Mouse (Mus musculus): ENCODE data around the gene Zswim4.
A peak's percentile ranks its signal among the peaks of the same experiment; 100 is the strongest.

The Zswim4 gene

DNA sequence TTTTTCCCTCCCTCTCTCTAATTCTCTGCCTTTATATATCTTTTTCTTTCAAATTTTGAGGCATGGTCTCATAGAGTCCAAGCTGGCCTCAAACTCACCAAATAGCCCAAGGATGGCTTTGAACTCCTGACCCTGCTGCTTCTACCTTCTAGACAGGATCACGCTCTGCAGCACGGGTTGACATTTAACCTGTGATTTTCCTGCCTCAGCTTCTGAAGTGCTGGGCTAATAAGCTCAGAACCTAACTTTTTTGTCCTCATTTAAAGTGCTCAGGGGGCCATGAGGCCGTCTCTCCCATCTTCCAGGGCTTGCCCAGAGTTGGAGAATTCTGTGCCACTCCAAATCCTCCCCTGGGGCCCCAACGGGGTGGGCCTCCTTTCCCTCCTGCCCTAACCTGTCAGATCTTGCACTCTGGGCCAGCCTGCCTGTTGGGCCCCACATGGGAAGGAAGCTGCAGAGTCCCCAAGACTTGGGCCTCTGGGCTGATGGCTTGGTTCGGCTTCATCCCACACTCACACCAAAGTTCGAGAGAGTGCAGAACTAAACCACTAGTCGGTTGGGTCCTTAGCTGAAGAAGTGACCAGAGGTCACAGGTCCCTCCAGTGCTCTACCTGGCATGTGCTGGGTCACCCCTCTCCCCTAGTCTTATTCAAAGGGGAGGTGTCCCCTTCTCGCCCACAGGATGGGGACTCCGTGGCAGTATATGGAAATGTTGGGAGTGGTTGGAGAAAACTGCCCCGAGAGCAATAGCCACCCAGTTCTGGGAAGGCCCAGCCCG lies 37.3 kb downstream of the Zswim4 start:
- peak; percentile 37 for DNase-seq

GRCm38 (mm10) chr8:84198871-84199270 lies 38.0 kb downstream of the Zswim4 start:
- no peak for DNase-seq

DNA sequence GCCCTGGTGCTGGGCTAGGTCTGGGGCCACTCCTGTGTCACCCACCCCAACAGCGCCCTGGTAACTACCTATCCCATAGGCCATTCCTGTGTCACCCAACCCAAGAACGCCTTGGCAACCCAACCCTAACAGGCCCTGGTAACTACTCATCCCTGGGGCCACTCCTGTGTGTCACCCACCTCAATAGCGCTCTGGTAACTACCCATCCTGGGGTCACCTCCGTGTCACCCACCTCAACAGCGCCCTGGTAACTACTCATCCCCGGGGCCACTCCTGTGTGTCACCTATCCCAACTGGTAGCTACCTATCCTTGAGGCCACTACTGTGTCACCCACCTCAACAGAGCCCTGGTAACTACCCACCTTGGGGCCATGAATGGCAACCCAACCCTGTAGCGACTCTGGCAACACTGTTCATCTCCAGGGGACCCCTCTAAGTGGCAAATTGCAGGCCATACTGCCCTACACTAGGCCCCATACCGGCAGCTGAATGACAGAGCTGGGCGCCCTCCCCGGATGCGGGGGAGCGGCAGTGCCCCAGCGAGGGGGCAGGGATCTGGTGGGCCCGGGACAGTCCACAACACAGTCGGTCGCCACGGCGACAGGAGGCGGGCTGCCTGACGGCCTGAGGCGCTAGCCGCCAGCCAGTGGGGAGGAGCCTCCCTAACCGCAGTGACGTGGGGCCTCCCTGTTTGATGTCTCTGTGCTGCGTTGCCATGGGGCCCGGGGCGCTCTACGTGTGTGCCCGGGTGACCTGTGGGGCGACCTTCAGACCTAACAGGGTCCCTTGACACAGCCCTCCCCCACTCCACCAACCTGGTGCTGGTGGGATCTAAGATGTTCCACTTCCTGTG lies 38.7 kb downstream of the Zswim4 start:
- DNase-seq, result peak; percentile 96

DNA sequence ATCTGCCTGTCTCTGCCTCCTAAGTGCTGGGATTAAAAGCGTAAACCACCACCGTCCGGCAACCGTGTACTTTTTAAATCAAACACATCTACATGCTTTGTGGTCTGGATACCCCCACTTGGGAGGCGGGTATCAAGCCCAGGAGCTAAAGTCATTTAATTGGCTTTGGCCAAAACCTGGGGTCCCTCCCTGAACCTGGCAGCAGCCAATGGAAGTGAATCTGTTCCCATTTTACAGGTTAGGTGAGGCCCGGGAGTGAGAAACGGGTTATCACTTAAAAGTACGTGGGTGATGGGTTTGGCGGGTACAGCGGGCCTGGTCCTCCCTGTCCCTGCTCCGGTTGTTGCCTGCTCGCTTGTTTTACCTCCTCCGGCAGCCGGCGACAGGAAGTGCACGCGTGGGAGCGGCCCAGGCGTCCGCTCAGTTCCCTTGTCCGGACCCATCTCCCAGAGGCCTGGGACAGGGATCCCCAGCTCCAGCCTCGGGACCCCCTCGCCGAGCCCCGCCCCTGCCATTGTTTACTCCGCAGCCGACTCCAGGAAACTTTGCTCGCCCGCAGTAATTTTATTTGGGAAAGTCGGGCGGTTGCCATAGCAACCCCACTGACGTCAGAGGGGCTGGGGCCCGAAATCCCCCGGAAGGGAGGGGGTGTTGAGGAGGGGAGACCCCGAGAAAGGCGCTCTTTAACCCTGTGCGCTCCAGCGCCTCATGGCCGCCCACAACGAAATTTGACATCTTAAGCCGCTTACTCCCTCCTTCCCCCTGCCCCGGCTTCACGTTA lies 39.5 kb downstream of the Zswim4 start:
- peak; percentile 88 for DNase-seq

- DNase-seq, result no peak
Observed at GRCm38 (mm10) chr8:84194224-84194743, 42.6 kb downstream of the Zswim4 start.

DNA sequence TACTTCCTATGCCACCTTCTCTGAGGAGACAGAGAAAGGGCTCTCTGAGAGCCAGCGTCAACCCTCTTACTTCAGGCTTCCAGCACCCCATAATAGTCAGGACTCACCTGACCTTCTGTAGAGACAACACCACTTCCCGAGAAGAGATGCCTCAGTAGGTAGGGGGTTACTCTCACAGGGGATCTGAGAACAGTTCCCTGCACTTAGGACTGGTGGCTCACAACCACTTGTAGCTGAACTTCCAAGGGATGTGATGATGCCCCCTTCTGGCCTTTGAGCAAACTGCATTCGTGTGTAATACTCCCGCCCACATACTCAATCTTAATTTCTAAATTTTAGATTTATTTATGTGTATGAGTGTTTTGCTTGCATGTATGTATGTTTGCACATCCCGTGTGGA lies 43.3 kb downstream of the Zswim4 start:
- no peak for DNase-seq

DNA sequence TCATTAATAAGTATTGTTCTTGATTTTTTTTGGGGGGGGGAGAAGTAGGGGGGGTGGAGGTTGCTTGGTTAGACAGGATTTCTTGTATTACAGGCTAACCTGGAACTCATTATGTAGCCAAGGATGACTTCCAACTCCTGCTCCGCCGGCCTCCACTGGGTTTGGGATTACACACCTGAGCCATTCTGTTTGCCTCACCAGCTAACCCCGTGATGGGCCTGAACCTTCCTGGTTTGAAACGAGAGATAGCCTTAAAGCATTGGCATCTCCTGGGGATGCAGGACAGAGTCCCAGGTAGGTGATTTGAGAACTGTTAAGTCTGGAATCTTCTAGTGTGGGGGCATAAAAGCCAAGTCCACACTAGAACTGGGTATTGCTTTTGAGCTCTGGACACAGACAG lies 43.7 kb downstream of the Zswim4 start:
- no peak for DNase-seq

GRCm38 (mm10) chr8:84192555-84192954 lies 44.3 kb downstream of the Zswim4 start:
- peak; percentile 67 for DNase-seq

- DNase-seq, result no peak
Observed at GRCm38 (mm10) chr8:84192023-84192422, 44.8 kb downstream of the Zswim4 start.

DNA sequence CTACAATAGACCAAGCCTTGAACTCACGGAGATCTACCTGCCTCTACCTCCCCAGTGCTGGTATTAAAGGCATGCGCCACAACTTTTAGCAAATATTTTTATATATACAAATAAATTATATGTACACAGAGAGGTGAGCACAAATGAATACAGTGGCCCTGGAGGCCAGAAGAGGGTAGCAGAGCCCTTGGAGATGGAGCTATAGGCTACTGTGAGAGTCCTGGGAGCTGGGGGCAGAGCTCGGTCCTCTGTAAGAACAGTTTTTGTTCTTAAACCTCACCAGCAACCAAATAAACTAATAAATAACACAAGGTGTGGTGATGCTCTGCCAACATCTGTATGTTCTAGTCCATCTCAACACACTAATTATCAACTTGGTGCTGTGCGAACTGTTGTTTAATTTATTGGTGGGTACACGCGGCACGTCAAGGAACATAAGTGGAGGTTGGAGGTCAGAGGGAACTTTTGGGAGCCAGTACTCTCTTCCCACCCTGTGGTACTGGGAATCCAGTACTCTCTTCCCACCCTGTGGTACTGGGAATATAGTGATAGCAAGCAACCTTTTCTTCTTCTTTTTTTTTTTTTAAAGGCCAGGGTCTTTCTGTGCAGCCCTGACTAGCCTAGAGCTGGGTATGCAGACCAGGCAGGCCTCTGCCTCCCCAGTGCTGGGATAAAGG lies 46.5 kb downstream of the Zswim4 start:
- DNase-seq, result peak; percentile 56

DNA sequence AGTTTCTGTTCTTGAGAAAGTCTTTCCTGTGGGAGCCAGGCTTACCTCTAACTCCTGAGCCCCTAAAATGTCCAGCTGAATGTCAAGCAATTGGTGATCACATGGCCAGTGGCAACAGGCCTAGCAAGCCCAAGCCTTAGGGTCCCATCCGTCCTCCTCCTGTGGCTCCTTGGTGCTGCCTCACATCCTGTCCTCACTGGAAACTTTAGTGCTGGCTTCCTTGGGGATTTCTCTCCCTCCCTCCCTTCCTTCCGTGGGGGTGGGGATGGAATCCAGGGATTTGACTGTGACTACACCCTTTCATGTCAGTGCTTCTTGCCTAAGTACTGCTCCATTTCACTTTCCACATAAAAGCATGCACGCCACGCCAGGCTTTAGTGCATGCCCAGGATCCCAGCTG lies 47.3 kb downstream of the Zswim4 start:
- no peak for DNase-seq

DNA sequence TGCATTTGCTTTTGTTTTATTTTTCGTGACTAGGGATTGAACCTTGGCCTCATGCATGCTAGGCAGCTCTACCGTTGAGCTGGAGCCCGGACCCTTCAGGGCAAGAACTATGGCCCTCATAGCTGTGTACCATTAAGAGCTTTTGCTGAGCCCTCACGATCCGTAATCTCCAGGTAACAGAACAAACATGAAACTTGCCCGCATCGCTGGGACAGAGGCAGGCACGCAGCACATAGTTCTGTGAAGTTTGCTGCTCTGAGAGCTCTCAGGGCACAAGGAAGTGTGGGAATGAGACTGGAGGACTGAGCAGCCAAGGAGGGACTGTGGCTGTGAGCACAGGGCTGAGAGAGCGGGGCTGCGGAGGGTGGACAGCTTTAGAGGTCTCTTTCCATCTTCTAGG lies 48.2 kb downstream of the Zswim4 start:
- DNase-seq, result no peak

- DNase-seq, result peak; percentile 88
Observed at GRCm38 (mm10) chr8:84187065-84187755, 49.6 kb downstream of the Zswim4 start.

- peak; percentile 82 for DNase-seq
Observed at GRCm38 (mm10) chr8:84186547-84186946, 50.3 kb downstream of the Zswim4 start.

GRCm38 (mm10) chr8:84185117-84185516 lies 51.7 kb downstream of the Zswim4 start, which contains the start of gene Nanos3:
Gene Nanos3, minus strand, starts transcription at chr8:84185217.
- no peak for DNase-seq

DNA sequence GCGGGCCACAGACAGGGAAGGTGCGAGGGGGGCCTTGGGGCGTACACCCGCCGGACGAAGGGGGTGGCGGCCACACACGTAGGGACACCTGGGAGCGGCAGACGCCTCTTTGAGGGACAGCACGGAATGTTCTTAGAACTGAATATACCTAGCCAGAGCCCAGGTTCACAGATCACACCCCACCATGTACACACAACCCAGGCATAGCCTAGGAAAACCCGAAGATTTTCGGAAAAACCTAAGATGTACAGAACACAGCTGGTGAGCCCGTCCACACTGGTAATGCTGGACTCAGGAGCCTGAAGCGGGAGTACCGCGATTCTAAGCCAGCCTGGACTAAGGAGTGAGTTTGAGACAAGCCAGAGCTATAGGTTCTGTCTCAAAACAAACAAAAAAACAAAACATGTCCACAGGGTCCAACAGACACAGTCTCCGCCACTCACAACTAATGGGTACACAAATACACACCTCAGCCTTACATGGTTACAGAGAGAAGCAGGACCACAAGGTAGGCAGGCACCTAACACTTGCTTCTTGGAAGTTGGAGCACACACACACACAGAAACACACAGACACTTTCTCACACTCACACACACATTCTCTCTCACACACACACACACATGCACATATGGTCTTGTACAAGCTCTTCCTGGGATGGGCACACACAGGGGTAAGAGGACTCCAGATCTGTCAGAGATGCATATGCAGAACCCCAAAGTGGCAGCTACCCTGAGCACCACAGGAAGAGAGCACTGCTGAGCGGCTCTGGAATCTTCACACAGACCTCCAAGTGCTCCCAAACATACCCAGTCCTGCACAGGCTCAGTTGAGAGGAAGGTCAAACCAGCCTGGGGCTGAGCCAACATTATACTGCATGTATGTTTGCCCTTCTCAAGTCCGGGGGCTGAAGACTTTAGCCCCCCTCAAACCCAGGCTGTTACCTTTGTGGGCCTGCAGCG lies 52.5 kb downstream of the Zswim4 start:
- peak; percentile 32 for DNase-seq

DNA sequence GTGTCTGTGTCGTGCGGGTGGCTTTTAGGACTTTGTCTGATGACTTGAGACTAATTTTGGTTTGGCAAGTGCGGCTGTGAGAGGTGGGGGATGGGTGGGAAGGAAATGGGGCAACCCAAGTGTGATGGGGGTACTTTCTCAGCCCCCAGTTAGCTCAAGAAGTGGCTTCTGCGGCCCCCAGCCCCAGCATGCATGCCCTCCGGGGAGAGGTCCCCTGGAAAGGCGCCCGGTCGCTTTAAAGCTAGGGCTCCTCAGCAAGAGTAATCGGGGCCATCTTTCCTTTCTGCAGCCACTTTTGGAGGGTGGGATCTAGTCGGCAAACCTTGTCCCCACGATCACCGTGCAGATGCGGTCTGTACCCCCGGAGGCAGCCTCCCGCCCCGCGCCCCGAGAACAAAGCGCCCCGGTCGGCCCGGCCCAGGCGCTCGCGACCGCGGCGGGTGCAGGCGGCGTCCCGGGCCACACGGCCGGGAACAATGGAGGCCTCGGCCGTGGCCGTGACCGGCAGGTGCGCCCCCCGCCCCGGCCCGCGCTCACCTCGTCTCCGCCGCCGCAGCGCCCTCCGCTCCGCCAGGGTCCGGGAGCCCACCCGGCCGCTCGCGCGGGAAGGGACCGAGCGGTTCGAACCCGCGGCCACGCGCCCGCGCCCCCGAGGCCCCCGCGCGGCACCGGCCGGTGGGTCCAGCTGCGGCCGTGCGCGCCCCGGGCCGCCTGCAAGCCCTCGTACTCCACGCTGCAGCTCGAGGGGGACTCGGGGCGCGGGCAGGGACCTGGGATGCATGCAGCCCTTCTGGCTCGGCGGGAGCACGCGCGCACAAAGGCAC lies 53.4 kb downstream of the Zswim4 start:
- peak; percentile 80 for DNase-seq

DNA sequence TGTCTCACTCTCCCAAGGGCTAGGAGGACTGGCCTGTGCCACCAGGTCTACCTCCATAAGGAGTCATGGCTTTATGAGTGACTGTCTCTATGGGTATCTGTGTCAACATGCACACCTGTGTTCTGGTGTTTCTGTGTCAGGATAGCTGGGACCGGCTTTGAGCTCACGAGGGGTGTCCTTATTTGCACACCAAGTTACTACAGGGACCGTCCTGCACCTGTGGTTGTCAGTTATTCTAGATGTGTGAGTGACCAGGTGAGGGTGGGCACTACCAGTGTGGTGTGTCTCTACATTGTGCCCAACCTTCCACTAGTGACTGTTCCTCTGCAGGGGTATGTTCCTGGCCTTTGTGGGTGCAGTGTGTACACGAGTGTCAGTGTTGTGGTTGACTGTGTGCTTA lies 54.0 kb downstream of the Zswim4 start:
- DNase-seq, result peak; percentile 36

DNA sequence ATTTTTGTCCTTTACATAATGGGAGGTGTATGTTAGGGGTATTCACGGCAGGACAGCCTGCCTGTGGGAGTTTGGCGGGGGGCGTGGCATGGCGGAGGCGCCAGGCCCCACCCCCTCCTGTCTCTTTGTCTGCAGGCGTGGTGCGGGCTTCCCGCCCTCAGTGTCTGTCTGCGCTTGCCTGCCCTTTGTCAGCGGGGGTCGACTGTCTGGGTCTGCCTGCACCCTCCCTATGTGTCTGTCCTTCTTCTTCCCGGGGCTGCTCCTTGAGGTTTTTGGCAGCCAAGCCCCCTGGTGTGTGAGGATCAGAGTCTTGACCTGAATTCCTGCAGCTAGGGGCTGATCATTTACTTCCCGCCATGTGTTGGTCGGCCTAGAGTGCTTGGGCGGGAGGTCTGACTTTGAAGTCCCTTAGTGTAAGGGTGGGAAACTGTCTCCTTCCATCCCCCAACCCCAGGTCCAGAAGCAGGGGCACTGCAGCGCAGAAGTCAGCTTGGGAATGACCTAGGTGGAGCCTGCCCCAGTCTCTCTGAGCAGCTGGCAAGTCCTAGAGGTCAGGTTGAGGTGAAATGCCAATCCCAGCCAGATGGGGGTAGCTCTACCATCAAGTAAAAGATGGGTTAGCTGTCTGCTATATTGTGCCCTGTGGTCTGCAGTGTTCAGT lies 56.2 kb downstream of the Zswim4 start:
- peak; percentile 87 for DNase-seq
